Mouse (Mus musculus): ENCODE data around the gene Itgb5.

The Itgb5 gene

GRCm38 (mm10) chr16:33941271-33941781 is 111.9 kb downstream of the Itgb5 start:
- DNase-seq, result no peak

DNA sequence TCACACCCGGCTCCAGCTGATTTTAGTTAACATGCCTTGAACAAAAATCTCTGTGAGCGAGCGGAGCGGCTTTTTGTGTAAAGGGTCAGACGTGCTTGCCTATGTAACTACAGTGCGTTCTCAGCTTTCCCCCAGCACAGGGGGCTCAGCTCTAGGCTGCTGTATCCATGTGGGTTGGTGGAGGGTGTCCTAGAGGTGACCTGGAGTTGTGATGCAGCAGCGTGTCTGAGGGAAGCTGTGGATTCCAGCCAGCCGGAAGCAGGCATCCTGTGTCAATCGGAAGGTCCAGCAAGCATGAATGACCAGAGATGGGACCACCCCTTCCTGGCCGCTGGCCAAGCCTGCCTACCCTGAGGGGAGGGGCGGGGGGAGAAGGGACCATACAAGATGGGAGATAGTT is 112.9 kb downstream of the Itgb5 start:
- no peak for DNase-seq

GRCm38 (mm10) chr16:33943388-33943787 is 113.9 kb downstream of the Itgb5 start:
- no peak for DNase-seq

- DNase-seq, result no peak
Observed at GRCm38 (mm10) chr16:33944126-33944525, 114.7 kb downstream of the Itgb5 start.

DNA sequence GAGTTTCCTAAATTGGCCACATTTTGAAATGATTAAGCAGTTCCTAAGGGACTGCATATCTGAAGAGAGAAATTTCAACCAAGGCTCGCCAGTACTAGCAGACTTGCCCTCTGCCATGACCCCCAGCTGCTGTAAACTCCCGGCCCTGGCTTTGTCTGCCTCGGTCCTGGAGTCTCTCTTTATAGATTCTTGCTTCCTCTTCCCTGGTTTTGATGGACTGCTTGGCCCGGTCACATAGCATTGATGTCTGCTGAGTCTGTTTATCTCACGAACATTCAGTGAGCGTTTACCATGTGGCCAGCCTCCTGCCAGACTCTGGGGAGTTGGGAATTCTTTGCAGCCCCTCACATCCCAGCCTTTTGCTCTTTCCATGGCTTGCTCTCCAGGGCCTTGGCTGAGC is 115.3 kb downstream of the Itgb5 start:
- no peak for DNase-seq

DNA sequence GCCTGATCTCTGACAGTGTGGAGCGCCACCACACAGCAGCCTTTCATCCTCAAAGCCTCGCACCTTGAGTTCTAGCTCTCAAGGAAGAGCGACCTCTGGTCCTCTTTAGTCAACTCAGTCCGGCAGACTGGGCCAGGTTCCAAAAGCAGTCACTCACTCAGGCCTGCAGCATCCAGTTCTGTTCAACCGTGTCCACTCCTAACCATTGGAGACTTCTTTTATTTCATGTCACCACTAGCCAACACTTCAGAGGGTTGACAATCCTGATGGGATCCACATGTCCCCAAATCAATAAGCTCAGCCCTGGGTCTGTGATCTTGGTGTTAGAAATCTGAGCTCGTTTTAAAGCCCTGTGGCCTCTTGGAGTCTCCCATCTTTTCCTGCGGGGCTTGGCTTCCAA is 116.6 kb downstream of the Itgb5 start:
- no peak for DNase-seq

DNA sequence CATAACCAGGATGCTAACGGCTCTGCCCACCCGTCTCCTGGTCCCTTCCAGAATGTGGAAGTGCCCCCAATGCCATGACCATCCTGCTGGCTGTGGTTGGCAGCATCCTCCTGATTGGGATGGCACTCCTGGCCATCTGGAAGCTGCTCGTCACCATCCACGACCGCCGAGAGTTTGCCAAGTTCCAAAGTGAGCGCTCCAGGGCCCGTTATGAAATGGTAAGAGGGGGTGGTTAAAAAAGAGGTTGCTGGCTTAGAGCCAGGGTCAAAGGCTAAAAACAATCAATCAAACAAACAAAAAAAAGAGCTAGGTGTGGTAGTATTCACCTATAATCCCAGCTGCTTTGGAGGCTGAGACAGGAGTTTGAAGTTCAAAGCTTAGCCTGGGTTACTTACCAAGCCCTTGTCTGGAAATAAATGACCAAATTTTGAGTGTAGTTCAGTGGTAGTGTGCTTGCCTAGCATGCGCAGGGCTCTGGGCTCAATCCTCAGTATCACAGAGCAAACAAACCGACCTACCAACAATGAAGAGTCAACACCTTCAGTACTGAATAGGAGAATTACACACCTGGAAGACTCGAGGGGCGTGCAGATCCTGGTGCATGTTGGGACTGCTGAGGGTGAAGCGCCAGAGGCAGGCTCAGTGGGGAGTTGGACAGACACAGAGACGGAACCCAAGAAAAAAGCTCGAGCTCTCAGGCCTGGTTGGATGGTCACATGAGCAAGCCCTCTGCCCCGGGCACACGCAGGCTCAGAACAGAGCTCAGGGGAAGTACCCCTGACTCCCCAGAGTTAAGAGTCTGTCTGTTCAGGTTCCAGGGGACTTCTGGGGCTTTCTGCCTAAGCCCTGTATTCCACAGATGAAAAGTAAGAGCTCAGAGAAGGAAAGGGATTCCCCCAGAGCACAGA is 118.5 kb downstream of the Itgb5 start:
- no peak for DNase-seq

DNA sequence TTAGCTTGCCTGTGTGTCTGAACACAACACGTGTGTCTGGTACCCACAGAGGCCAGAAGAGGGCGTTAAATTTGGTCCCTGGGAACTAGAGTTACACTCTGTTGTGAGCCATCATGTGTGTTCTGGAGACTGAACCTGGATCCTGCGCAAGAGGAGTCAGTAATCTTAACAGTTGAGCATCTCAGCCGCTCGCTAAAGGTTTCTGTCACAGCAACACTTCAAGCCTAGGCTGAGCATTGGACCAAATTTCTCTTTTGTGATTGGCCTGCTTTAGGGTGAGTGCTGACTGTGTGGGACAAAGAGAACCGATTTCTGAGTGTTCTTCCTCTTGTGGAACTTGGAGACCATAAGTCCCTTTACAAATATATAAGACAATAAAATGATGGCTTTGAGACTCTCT is 120.9 kb downstream of the Itgb5 start:
- DNase-seq, result no peak

- DNase-seq, result peak; percentile 89
Observed at GRCm38 (mm10) chr16:33950830-33951229, 121.4 kb downstream of the Itgb5 start.

DNA sequence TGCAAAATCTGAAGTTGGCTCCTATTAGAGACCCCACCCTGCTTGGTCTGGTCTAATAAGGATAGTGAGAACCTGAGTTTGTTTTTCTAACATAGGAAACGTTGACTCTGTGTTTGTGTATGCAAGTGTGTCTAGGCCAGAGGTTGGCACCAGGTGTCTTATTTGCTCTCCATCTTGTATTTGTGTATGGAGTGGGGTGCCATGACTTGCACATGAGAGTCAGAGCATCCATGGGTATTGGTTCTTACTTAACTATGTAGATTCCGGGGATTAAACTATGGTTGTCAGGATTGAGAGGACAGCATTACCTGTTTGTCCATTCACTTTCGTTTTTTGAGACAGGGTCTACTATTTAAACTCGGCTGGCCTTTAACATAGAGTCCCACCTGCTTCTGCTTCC is 123.5 kb downstream of the Itgb5 start:
- no peak for DNase-seq

DNA sequence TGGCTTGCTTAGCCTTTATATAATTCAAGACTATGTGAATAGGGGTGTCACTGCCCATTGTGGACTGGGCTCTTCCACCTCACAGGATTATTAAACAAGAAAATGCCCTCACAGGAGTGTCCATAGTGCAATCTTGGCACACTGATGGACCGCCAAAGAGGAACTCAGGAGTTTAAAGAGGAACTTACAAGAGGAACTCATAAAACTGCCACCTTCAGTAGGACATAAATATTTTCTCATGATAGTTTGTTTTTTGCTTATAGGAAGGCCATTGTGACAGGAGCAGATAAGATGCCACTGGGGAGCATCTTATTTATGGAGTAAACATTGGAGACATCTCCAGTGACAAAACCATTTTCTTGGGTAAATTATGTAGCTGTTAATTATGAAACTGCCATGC is 125.3 kb downstream of the Itgb5 start:
- DNase-seq, result no peak

- DNase-seq, result no peak
Observed at GRCm38 (mm10) chr16:33963509-33963908, 134.0 kb downstream of the Itgb5 start.

- no peak for DNase-seq
Observed at GRCm38 (mm10) chr16:33965878-33966537, 136.5 kb downstream of the Itgb5 start.

GRCm38 (mm10) chr16:33966538-33967282 is 137.2 kb downstream of the Itgb5 start, which contains the start of gene Umps:
Gene Umps (minus strand): TSS chr16:33967038.
- peak; percentile 83 for DNase-seq

DNA sequence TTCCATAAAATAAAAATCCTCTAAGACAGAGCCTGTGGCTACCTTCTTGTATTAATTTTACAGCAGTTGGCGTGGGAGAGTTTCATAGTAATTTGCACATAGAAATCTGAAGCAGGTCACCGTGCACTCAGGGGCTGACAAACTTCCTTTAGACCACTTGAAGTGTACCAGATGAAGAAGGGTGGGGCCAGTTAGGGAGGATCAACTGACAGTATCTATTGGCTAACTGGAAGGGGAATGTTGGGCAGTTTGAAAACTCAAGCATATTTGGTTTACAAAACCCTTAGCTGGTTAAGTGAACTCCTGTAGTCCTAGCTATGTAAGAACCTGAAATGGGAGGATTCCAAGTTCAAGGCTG is 137.8 kb downstream of the Itgb5 start:
- no peak for DNase-seq

- no peak for DNase-seq
Observed at GRCm38 (mm10) chr16:33979855-33980254, 150.4 kb downstream of the Itgb5 start.

DNA sequence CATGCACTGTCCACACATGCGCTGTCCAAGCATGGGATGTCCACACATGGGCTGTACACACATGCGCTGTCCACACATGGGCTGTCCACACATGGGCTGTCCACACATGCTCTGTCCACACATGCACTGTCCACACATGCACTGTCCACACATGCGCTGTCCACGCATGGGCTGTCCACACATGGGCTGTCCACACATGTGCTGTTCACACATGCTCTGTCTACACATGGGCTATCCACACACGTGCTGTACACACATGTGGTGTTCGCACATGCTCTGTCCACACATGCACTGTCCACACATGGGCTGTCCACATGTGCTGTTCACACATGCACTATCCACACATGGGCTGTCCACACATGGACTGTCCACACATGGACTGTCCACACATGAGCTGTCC is 154.2 kb downstream of the Itgb5 start:
- no peak for DNase-seq

DNA sequence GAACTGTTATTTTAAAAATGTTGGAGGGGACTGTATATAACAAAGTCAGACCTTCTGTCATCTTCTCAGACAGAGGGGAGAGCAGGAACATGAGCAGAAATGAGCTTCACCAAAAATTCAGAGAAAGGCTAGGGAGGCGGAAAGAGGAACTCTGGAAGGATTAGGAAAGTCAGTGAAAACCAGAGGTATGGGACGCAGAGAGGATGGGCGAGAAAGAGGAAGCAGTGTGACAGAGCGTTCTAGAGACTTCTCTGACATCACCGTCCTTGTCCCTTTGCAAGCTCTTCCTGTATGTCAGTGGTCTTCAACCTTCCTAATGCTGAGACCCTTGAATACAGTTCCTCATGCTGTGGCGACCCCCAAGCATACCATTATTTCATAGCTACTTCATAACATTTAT is 155.9 kb downstream of the Itgb5 start:
- no peak for DNase-seq

- DNase-seq, result no peak
Observed at GRCm38 (mm10) chr16:33986993-33987392, 157.5 kb downstream of the Itgb5 start.

- DNase-seq, result peak; percentile 36
Observed at GRCm38 (mm10) chr16:33988358-33989012, 159.0 kb downstream of the Itgb5 start.

DNA sequence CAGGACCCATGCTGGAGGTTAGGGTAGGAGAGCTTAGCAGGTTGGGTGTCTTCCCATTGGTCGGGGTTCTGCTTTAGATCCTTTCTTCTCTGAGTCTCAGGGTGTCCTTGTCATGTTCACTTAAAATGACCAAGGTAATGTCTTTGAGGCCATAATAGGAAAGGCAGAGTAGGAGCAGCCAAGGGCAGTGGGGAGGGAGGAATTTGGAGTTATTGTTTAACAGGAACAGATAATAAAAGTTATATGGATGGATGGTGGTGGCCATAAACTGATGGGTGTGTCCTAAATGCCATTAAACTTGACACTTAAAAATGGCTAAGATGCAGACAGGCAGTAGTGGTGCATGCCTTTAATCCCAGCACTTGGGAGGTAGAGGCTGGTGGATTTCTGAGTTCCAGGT is 159.6 kb downstream of the Itgb5 start:
- DNase-seq, result no peak

DNA sequence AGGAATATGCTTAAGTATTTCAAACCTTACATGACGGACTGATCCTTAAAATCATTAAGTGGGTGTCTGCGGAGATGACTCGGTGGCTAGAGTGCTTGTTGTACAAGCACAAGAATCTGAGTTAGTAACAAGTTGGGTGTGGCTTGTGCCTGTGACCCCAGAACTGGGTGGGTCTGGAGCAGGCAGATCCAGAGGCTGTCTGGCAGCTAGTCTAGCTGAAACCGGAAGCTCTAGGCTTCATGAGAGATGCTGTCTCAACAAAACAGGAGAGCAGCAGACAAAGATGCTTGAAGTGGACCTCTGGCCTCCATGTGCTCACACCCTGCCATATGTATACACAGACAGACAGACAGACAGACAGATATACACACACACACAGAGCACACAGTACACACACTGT is 161.2 kb downstream of the Itgb5 start:
- no peak for DNase-seq

DNA sequence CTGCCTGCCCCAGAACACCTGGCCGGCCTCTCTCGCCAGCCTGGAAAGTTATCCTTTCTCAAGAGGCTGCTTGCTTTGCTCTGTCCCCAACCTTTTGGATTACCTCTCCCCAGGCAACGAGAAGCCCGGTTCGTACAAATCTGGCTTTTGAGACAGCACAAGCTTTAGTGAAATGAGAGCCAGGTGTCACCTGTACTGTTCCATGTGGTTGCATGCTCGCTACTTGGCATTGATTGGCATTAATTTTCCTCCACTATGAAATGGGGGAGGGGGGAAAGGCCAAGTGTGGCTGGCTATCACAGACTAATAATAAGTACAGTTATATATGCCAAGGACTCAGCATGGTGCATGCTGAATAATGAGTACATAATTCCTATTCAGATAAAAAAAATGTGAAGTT is 164.9 kb downstream of the Itgb5 start:
- DNase-seq, result no peak
